Mouse (Mus musculus) liver, embryonic 14.5 days (tissue): ENCODE results near the gene Iqcn.

ENCODE experiments used
- CTCF ChIP-seq: IDR thresholded peaks from 2 replicates; pipeline ENCODE4 v1.5.1; 2016; ENCODE audit warnings: antibody characterized with exemption, low read depth, control low read depth
- EP300 ChIP-seq: IDR thresholded peaks from 2 replicates; pipeline ENCODE4 v1.6.1; 2016; ENCODE audit warnings: antibody characterized with exemption, low read depth

DNA sequence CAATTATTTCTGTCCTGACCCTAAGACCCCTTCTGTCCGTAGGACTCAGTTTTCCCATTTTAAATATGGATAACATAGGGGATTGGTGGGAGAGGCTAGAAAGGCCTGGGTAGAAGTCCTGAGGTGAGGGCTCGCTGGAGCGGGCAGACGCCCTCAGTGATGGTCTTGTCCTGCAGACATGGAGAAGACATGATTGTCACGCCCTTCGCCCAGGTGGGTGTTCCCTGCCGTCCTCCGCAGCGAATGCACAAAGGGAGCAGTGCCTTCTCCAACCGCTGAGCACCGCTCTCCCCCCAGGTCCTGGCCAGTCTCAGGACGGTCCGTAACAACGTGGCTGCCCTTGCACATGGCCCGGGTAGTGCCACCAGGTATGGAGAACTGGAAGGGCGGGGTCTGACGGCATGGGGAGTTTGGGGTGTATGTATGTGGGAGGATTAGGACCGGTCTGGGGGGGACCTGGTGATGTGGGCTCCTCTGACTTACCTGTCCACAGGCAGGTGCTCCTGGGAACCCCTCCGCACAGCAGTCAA lies 42.5 kb downstream of the Iqcn start:
- TF ChIP-seq CTCF (no peak), EP300 (no peak)
